Mouse (Mus musculus): ENCODE measurements around the gene Ddx10. TPM values are rescaled to one million over a fixed set of nuclear protein-coding genes. Genes with fewer than 3 reads are reported as not detected.

The Ddx10 gene
- total RNA-seq, 1 experiment from 2014 or later = 74.0 TPM

GRCm38 (mm10) chr9:53070875-53071524, 176.9 kb downstream of the Ddx10 start:
- no peak for ATAC-seq (replicated peaks in 1 of 2; ENCODE audit: insufficient read depth in 1 of 2, low FRiP score in 2 of 2, low TSS enrichment in 1 of 2, low read depth in 1 of 2, poor library complexity in 2 of 2, severe bottlenecking in 2 of 2)

GRCm38 (mm10) chr9:53068166-53068565, 179.7 kb downstream of the Ddx10 start:
- no peak for ATAC-seq (replicated peaks in 1 of 2; ENCODE audit: insufficient read depth in 1 of 2, low FRiP score in 2 of 2, low TSS enrichment in 1 of 2, low read depth in 1 of 2, poor library complexity in 2 of 2, severe bottlenecking in 2 of 2)

GRCm38 (mm10) chr9:53066428-53066827, 181.4 kb downstream of the Ddx10 start:
- ATAC-seq (replicated peaks in 1 of 2; ENCODE audit: insufficient read depth in 1 of 2, low FRiP score in 2 of 2, low TSS enrichment in 1 of 2, low read depth in 1 of 2, poor library complexity in 2 of 2, severe bottlenecking in 2 of 2) = no peak

- ATAC-seq (replicated peaks in 1 of 2; ENCODE audit: insufficient read depth in 1 of 2, low FRiP score in 2 of 2, low TSS enrichment in 1 of 2, low read depth in 1 of 2, poor library complexity in 2 of 2, severe bottlenecking in 2 of 2) = no peak
Observed at GRCm38 (mm10) chr9:53065028-53065427, 182.8 kb downstream of the Ddx10 start.

GRCm38 (mm10) chr9:53064531-53064930, 183.3 kb downstream of the Ddx10 start:
- no peak for ATAC-seq (replicated peaks in 1 of 2; ENCODE audit: insufficient read depth in 1 of 2, low FRiP score in 2 of 2, low TSS enrichment in 1 of 2, low read depth in 1 of 2, poor library complexity in 2 of 2, severe bottlenecking in 2 of 2)

GRCm38 (mm10) chr9:53055306-53055705, 192.5 kb downstream of the Ddx10 start:
- no peak for ATAC-seq (replicated peaks in 1 of 2; ENCODE audit: insufficient read depth in 1 of 2, low FRiP score in 2 of 2, low TSS enrichment in 1 of 2, low read depth in 1 of 2, poor library complexity in 2 of 2, severe bottlenecking in 2 of 2)

Other genes starting within 250 kb of the Ddx10 start
- 0.55 and 1.7 TPM in 2 replicates for gene Exph5, start 53.6 kb upstream of the Ddx10 start, total RNA-seq (2017)
- gene Kdelc2, start 136.0 kb upstream of the Ddx10 start, total RNA-seq (2017) = 14.1 and 18.0 TPM in 2 replicates
- 1.3 and 2.5 TPM in 2 replicates for gene 4930550C14Rik, start 154.3 kb upstream of the Ddx10 start, total RNA-seq (2017)